Mouse (Mus musculus) hindbrain, embryonic 14.5 days (tissue): ENCODE measurements around the gene Pih1d1. TPM values are rescaled to one million over a fixed set of nuclear protein-coding genes. Genes with fewer than 3 reads are reported as not detected.
"Not testable (repeated sequence)": the region's sequence is repeated elsewhere in the genome, so short reads cannot be mapped to it uniquely, and the experiment has no call there.

Source experiments
- ATAC-seq: fragments of 200-750 bp; cut with Nextera tagmentation; 2 replicates; pipeline ENCODE4 v1.8.0; 2017; ENCODE audit warnings: moderate number of reproducible peaks, mild to moderate bottlenecking, moderate TSS enrichment, moderate library complexity; ENCODE audit not compliant: low FRiP score
- DNase-seq: peaks from one replicate; pipeline ENCODE4 v3.0.0-alpha.2; 2015; ENCODE audit warnings: low spot score
- H3K27ac ChIP-seq: fragments of 300-500 bp; sonication (generic); 2 replicates; pipeline ENCODE4 v1.5.1; 2014; ENCODE audit warnings: mild to moderate bottlenecking, moderate library complexity
- H3K27me3 ChIP-seq: fragments of 300-500 bp; sonication (generic); 2 replicates; pipeline ENCODE4 v1.6.1; 2014; ENCODE audit warnings: mild to moderate bottlenecking, low read length, mixed read lengths; ENCODE audit not compliant: control insufficient read depth, insufficient read depth
- H3K36me3 ChIP-seq: fragments of 300-500 bp; sonication (generic); replicated peaks from 2 replicates; pipeline ENCODE4 v1.6.1; 2014; ENCODE audit not compliant: control insufficient read depth, insufficient read depth
- H3K4me1 ChIP-seq: fragments of 300-500 bp; sonication (generic); replicated peaks from 2 replicates; pipeline ENCODE4 v1.6.1; 2014; ENCODE audit warnings: antibody characterized with exemption, low read length, mixed read lengths; ENCODE audit not compliant: control insufficient read depth, insufficient read depth
- H3K4me2 ChIP-seq: fragments of 300-500 bp; sonication (generic); replicated peaks from 2 replicates; pipeline ENCODE4 v1.6.1; 2014; ENCODE audit warnings: mild to moderate bottlenecking, moderate library complexity
- H3K4me3 ChIP-seq: fragments of 300-500 bp; sonication (generic); replicated peaks from 2 replicates; pipeline ENCODE4 v1.5.1; 2014; ENCODE audit warnings: mild to moderate bottlenecking, low read length
- H3K9ac ChIP-seq: fragments of 300-500 bp; sonication (generic); 2 replicates; pipeline ENCODE4 v1.6.1; 2014
- H3K9me3 ChIP-seq: fragments of 300-500 bp; sonication (generic); 2 replicates; pipeline ENCODE4 v1.6.1; 2016; ENCODE audit warnings: low read length; ENCODE audit not compliant: control insufficient read depth
- WGBS: fragments of 180-500 bp; shearing (Covaris S2); extraction: QIAGEN DNeasy Blood & Tissue Kit; methylation state at CpG from one replicate; pipeline ENCODE4 v1.1.7; 2014; 5-methylcytosine and 5-hydroxymethylcytosine counted together
- polyA plus RNA-seq: library from polyadenylated mRNA; unstranded; fragments of >200 nt; fragmentation: Nextera tagmentation; extraction: Ambion mirVana; gene quantifications from 2 replicates; pipeline ENCODE4 v1.2.1, GENCODE M21; 2014

Pih1d1 gene
- polyA plus RNA-seq, 1 experiment from 2014 or later = 93.5 TPM

DNA sequence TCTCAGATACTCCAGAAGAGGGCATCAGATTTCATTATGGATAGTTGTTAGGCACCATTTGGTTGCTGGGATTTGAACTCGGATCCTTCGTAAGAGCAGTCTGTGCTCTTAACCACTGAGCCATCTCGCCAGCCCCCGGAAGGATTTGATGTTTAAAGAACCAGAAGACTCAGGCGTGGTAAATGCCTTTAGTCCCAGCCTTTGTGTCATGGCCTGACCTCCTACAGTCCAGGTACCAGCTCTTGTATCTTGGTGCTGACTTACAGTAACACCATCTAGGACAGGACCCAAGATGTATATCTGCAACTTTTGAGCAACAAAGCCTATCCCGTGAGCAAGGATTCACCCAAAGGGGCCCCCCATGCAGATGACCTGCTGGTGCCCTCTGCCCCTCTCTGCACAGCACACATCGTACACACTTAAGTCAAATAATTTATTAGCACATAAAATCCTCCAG, 28.9 kb upstream of the Pih1d1 start:
- Histone ChIP-seq H3K9me3 (no peaks in the 10 kb centered on the region), H3K4me3 (no peak overlapping the region), H3K27ac (peak overlapping the region; percentile 86), H3K4me1 (peaks cover 32% of the 10 kb centered on the region), H3K4me2 (peak overlapping the region; percentile 62), H3K9ac (peak overlapping the region; percentile 56), H3K36me3 (peaks cover 62% of the 10 kb centered on the region), H3K27me3 (no peaks in the 10 kb centered on the region)
- ATAC-seq (no peak), DNase-seq (no peak)
- WGBS = 15% methylated on average over 7 of the region's 7 CpGs

DNA sequence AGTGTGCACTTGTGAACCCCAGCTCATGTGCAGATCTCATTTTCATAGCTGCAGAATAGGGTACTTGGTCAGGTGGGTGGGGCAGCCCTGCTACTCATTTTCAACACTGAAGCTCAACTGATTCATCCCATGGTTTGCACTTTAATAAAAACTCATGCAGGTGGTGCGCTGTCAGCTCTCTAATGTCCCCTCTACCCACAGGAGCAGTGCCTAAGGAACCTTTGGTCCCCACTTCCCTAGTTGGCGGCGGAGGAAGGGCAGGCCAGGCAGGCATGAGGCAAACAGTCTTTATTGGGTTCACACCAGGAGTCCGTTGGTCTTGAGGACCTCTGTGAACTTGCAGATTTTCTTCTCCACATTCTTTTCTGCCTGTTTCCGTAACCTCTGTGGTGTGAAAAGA, 28.5 kb upstream of the Pih1d1 start:
- not testable (repeated sequence) for H3K27me3 ChIP-seq, H3K27ac ChIP-seq, ATAC-seq, H3K9me3 ChIP-seq, H3K4me3 ChIP-seq, H3K9ac ChIP-seq, DNase-seq
- Histone ChIP-seq H3K4me1 (peaks cover 32% of the 10 kb centered on the region), H3K4me2 (peak overlapping the region; percentile 62; the same call in 1 of the 2 replicates), H3K36me3 (peaks cover 57% of the 10 kb centered on the region)
- WGBS = 62% methylated on average over 5 of the region's 5 CpGs

DNA sequence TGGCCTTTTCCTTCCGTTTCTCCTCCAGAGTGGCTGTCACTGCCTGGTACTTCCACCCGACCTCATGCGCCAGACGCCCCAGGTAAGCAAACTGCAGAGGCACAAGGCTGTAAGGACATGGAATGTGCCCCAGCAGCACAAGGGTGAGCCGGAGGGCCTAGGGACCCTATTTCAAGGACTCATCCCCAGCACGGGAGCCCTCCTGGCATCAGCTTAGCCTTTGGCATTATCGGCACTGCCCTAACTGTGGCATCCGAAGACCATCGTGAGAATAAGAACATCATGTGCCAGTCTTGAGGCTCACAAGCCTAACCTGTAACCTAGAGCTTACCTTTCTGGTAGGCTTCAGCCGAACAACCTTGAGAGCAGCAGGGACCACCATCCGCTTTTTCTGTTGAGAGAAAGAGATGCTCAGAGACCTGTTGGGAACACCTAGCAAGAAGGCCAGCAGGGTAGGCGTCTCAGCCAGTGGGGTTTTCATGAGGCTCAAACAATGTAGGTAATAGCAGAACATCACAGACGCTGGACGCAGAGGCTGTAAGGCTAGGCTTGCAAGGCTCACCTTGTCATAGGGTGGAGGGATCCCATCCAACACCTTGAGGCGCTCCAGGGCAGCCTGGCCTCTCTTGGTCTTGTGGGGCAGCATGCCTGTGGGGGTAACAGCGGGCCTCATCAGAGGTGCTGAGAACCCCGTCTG, 27.8 kb upstream of the Pih1d1 start:
- H3K4me3 ChIP-seq = peak overlapping the region; percentile 81; the same call in 1 of the 2 replicates

DNA sequence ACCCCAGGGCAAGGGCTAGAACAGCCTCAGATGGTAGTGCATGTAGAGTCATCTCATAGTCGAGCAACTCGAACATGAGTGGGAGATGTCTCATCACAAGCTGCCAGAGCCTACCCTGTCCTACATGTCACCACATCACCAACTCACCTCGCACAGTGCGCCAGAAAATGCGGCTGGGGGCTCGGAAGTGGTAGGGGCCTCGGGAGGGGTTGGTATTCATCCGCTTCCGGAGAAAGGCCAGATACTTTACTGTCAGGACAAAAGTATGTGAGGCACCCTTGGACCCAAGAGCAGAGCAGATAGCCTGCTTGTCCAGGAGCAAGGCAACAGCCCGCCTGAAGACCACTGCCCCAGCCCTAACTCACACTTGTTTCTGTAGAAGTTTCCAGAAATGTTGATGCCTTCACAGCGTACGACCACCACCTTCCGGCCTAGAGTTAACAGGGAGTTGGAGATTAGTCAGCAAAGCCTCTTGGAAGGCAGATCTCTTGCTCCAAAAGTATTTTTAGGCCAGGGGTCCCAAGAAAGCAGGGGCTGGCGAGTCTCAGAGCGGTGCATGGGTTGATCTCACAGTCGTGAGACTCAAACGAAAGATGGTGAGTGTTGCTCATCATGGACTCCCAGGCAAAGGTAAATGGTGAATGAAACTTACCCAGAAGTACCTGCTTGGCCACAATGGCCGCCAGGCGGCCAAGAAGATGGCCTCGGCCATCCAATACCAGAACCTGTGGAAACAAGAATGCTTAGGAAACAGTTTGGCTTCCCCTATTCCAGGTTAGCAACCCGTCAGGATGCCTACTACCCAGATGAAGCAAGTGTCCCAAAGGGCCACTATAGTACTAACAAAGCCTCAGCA, 27.0 kb upstream of the Pih1d1 start:
- no peaks in the 10 kb centered on the region for H3K27me3 ChIP-seq
- peak overlapping the region; percentile 81 for H3K4me3 ChIP-seq
- DNase-seq (no peak), ATAC-seq (no peak)
- peaks cover 43% of the 10 kb centered on the region for H3K36me3 ChIP-seq
- H3K27ac ChIP-seq = peak overlapping the region; percentile 88; the same call in 1 of the 2 replicates
- WGBS = 56% methylated on average over 21 of the region's 21 CpGs
- H3K9ac ChIP-seq = peak overlapping the region; percentile 97
- peaks cover 32% of the 10 kb centered on the region for H3K4me1 ChIP-seq
- H3K9me3 ChIP-seq = no peaks in the 10 kb centered on the region
- H3K4me2 ChIP-seq = peak overlapping the region; percentile 69

More for the DNA sequence above, 27.8 kb upstream of the Pih1d1 start:
- Histone ChIP-seq H3K9ac (peak overlapping the region; percentile 97), H3K36me3 (peaks cover 50% of the 10 kb centered on the region), H3K27ac (no peak overlapping the region), H3K4me1 (peaks cover 32% of the 10 kb centered on the region), H3K4me2 (peak overlapping the region; percentile 69), H3K9me3 (no peaks in the 10 kb centered on the region), H3K27me3 (no peaks in the 10 kb centered on the region)
- ATAC-seq (no peak), DNase-seq (no peak)
- WGBS = 83% methylated on average over 17 of the region's 17 CpGs

DNA sequence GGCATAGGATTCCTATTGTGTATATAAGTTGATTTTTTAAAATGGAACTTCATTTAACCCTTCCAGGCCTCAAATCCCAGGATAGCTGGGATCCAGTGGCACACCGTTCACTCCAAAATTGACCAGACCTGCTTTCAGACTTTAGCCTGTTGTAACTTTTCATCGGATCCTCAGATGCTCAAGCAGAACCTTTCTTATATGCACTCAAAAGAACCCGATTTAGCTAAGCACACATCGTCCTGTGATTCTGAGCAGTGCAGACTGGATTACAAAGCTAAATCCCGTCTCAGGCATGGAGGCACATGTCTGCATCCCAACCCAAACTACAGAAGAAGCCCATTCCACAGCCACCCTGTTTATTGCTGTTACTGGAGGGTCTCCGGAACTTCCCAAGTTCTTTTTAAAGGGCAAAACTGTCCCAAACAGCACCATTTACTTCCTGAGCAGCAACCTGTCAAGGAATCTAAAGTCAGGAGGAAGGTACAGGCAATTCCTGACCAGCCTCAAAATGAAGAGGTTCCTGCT, 26.3 kb upstream of the Pih1d1 start:
- peak overlapping the region; percentile 81 for H3K4me3 ChIP-seq
- H3K9ac ChIP-seq = peak overlapping the region; percentile 97
- H3K9me3 ChIP-seq = no peaks in the 10 kb centered on the region
- no peaks in the 10 kb centered on the region for H3K27me3 ChIP-seq
- H3K36me3 ChIP-seq = peaks cover 36% of the 10 kb centered on the region
- peak overlapping the region; percentile 88 for H3K27ac ChIP-seq
- H3K4me1 ChIP-seq = peaks cover 32% of the 10 kb centered on the region
- DNase-seq (no peak), ATAC-seq (no peak)
- 3% methylated on average over 6 of the region's 6 CpGs for WGBS
- peak overlapping the region; percentile 69 for H3K4me2 ChIP-seq

DNA sequence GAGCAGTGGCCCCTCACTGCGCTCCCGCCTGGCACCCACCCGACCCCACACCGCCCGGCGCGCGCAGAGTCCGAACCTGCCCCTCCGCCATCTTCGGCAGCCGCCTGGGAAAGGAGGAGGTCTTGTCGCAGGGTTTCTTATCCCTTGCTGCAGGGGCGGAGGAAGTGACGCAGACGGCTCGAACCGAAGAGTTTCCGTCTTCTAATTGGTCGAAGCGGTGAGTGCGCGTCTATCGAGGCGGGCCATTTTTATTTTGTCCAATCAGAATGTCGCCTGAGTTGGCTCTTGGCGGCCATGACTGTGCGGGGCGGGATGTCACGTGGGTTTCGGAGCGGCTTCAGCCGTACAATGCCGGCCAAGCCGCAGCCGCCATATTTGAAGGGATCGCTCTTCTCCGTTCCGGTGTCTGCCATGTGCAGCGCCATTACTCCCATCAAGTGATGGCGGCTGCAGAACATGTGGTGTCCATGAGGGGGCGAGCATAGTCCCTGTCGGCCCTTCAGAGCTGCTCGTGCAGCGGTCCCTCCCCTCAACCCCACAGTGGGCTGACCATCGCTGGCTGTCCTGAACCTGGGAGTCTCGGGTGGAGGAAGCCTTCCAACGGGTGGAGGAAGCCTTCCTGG, 25.4 kb upstream of the Pih1d1 start, which contains the start of gene Rpl13a:
Rpl13a (minus strand) TSS at position 138 of the 623 bp plus-strand sequence.
- under 1% methylated on average over 48 of the region's 48 CpGs for WGBS
- Histone ChIP-seq H3K9ac (peak within 1 kb of the TSS; percentile 97), H3K27me3 (no peaks in the 10 kb centered on the region), H3K4me3 (peak within 1 kb of the TSS; percentile 81), H3K4me1 (peaks cover 27% of the 10 kb centered on the region), H3K27ac (peak within 1 kb of the TSS; percentile 95), H3K9me3 (no peaks in the 10 kb centered on the region), H3K4me2 (peak within 1 kb of the TSS; percentile 69), H3K36me3 (peaks cover 30% of the 10 kb centered on the region)
- peak; percentile 95 for ATAC-seq
- peak; percentile 99 for DNase-seq

DNA sequence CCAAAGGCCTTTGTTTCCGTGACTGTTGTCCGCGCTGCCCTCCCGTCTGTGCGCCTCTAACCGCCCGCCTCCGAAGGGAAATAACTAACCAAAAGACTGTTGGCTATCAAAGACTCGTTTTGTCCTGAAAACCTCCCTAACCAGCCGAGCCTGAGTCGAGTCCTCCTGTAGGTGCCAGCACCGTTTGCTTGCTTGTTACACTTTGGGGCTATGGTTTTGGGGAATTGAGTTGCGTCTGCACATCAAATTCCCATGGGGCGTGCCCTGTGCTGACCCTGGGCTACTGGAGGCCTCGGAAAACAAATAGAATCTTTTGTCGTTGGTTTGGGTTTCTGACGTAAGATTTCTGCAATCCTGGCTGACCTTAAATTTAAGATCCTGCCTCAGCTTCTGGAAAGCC, 24.8 kb upstream of the Pih1d1 start:
- Histone ChIP-seq H3K4me3 (peak overlapping the region; percentile 81), H3K4me1 (peaks cover 27% of the 10 kb centered on the region), H3K27ac (peak overlapping the region; percentile 95), H3K27me3 (no peaks in the 10 kb centered on the region), H3K9me3 (no peaks in the 10 kb centered on the region), H3K36me3 (peaks cover 30% of the 10 kb centered on the region), H3K9ac (peak overlapping the region; percentile 62), H3K4me2 (peak overlapping the region; percentile 64)
- WGBS = under 1% methylated on average over 17 of the region's 17 CpGs
- ATAC-seq (no peak), DNase-seq (no peak)

DNA sequence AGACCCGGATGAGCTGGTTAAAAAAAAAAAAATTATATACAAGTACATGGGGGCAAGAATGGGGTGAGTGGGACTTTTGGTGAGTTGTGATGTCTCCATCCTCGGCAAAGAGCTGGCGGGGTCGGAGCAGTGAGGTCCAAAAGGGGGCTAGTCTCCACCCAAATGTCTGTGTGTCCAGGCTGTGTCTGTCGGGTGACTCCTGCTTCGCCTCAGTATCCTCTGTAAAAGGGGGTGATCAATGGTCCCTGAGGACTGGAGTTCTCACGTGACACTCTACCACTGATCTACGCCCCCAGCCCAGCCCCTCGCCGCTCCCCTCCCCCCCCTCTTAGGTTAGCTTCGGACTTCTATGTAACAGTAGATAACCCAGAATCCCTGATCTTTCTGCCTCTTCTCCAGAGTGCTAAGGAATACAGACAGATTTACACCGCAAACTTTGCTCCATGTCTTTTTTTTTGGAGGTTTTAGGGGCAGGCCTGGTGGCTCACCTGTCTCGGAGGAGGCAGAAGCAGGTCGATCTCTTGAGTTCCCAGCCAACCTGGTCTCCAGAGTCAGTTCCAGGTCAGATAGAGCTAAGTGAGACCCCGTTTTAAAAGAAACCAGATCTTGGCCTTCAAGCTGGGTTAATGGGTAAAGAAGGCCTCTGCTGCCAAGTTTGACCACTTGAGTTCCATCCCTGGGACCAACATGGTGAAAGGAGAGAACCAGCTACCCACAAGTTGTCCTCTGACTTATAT, 24.2 kb upstream of the Pih1d1 start:
- peak overlapping the region; percentile 64 for H3K4me2 ChIP-seq
- H3K9ac ChIP-seq = peak overlapping the region; percentile 62
- H3K4me3 ChIP-seq = peak overlapping the region; percentile 81
- H3K27ac ChIP-seq = peak overlapping the region; percentile 95
- no peak for DNase-seq
- H3K27me3 ChIP-seq = no peaks in the 10 kb centered on the region
- WGBS = 51% methylated on average over 15 of the region's 15 CpGs
- ATAC-seq = no peak
- peaks cover 22% of the 10 kb centered on the region for H3K4me1 ChIP-seq
- H3K36me3 ChIP-seq = peaks cover 26% of the 10 kb centered on the region
- H3K9me3 ChIP-seq = no peaks in the 10 kb centered on the region
